8 mouse cellular contexts compared by ENCODE assay signal in the genomic region with DNA sequence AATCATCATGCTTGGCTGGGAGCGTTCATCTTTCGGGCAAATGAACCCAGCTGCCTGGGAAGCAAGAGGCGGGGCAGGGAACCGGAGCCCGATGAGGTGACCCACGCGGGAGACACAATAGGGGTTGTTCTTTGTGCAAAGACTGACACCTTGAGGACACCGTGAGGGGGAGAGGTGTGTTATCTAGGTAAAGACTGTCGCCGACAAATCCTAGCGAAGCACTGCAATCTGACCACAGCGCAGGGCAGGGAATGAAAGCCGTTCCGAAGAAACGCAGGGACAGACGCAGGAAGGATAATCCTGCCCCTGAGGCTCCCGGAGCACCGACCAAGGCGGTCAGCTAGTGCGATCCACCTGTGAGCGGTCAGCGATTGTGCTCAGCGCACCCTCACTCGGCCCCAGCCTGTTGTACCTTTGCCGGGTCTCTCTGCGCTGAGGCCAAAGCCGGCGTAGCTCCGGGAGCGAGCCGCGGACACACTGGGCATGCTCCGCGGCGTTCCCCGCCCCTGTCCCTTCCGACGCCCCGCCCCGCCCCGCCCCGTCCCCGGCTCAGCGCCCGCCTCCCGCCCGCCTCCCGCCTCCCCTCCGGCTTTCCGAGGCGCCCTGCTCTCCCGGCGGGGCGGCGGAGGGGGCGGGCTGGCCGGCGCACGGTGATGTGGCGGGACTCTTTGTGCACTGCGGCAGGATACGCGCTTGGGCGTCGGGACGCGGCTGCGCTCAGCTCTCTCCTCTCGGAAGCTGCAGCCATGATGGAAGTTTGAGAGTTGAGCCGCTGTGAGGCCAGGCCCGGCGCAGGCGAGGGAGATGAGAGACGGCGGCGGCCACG. TPM values are rescaled to one million over a fixed set of nuclear protein-coding genes. Genes with fewer than 3 reads are reported as not detected.
DNase-seq lines count a peak whose midpoint lies in the region; ATAC-seq and TF ChIP-seq lines count a peak whose summit lies in the region.

A gene (plus strand): TSS at position 598 of the 826 bp plus-strand sequence.

- H3K4me3 ChIP-seq in heart, embryonic 10.5 days: peak within 1 kb of the TSS; percentile 75
- peak within 1 kb of the TSS; percentile 87 for H3K4me3 ChIP-seq in kidney, embryonic 15.5 days (replicated peaks)

- peak within 1 kb of the TSS; percentile 99 for H3K27ac ChIP-seq in heart, embryonic 10.5 days
- H3K27ac ChIP-seq in kidney, embryonic 15.5 days: peak within 1 kb of the TSS; percentile 99

- H3K4me1 ChIP-seq in heart, embryonic 10.5 days: peaks cover 20% of the 10 kb centered on the region
- peaks cover 31% of the 10 kb centered on the region for H3K4me1 ChIP-seq in kidney, embryonic 15.5 days

- H3K27me3 ChIP-seq in heart, embryonic 10.5 days (ENCODE audit: insufficient read depth, poor library complexity, severe bottlenecking): peaks cover 13% of the 10 kb centered on the region
- peaks cover 5% of the 10 kb centered on the region; the same call in 1 of the 2 replicates for H3K27me3 ChIP-seq in kidney, embryonic 15.5 days

- no peaks in the 10 kb centered on the region for H3K9me3 ChIP-seq in heart, embryonic 10.5 days
- H3K9me3 ChIP-seq in kidney, embryonic 15.5 days (replicated peaks): no peaks in the 10 kb centered on the region

- WGBS in heart, embryonic 10.5 days: under 1% methylated on average over 63 of the region's 77 CpGs
- WGBS in kidney, embryonic 15.5 days: under 1% methylated on average over 44 of the region's 77 CpGs

- H3K36me3 ChIP-seq in heart, embryonic 10.5 days: no peaks in the 10 kb centered on the region
- no peaks in the 10 kb centered on the region for H3K36me3 ChIP-seq in kidney, embryonic 15.5 days

- peak; percentile 96 for DNase-seq in CD4-positive helper T cell, adult 2 months (ENCODE audit: low read depth, low spot score)
- peak; percentile 99 for DNase-seq in brain, embryonic 14.5 days (ENCODE audit: low read depth)
- peak; percentile 97 for DNase-seq in heart, embryonic 10.5 days (ENCODE audit: low spot score)
- peak; percentile 96 for DNase-seq in liver
- peak; percentile 85 to 95 for DNase-seq in monocyte, adult 2 months (ENCODE audit: low read depth in 1 of 2, low spot score in 2 of 2)
- peak; percentile 93 to 94 for DNase-seq in spleen, postnatal 14 days (ENCODE audit: low spot score in 2 of 2)

- TF ChIP-seq CTCF in brain, embryonic 14.5 days (IDR thresholded peaks at IDR 0.05; ENCODE audit: borderline replicate concordance, extremely low read depth, insufficient read depth, insufficient read length): no peak

- peak; percentile 69 for ATAC-seq in erythroblast, adult 5-6 weeks (replicated peaks; ENCODE audit: low FRiP score, poor library complexity, severe bottlenecking)
- peak; percentile 91 for ATAC-seq in kidney, embryonic 15.5 days (replicated peaks; ENCODE audit: low FRiP score)

- peak within 1 kb of the TSS; percentile 93 for H3K4me2 ChIP-seq in kidney, embryonic 15.5 days

- peak; percentile 55; the same call in 1 of the 2 replicates for TF ChIP-seq POLR2A in brain, embryonic 14.5 days (IDR thresholded peaks at IDR 0.05; ENCODE audit: borderline replicate concordance, extremely low read depth, insufficient read depth, insufficient read length, poor library complexity, severe bottlenecking)

- peak within 1 kb of the TSS; percentile 99 for H3K9ac ChIP-seq in kidney, embryonic 15.5 days

RNA-seq across cellular contexts. Expression of the gene that starts here (rescaled TPM):
- polyA plus RNA-seq in brain, embryonic 14.5 days (2012; rRNA removed): 24.7 and 40.3 TPM in 2 replicates
- total RNA-seq in erythroblast, adult 5-6 weeks (2015; ENCODE audit: low replicate concordance): 24.7 and 26.5 TPM in 2 replicates
- total RNA-seq in erythroblast, adult 5-6 weeks (2017; ENCODE audit: low replicate concordance): 21.7 and 29.8 TPM in 2 replicates
- 4.3 and 5.4 TPM in 2 replicates for polyA plus RNA-seq in heart, embryonic 10.5 days (2016; fragmentation: Nextera tagmentation; extraction: Ambion mirVana)
- 8.3 and 8.7 TPM in 2 replicates for polyA plus RNA-seq in kidney, embryonic 15.5 days (2015; fragmentation: Nextera tagmentation; extraction: Ambion mirVana)

Comparison
In these comparisons a context has a peak if more than half of its experiments do, and no peak if none do; other contexts are left out.
1. Peak in every context shown above with its lines: DNase-seq, ATAC-seq, H3K4me3 ChIP-seq and H3K27ac ChIP-seq.